Mouse (Mus musculus) heart, embryonic 10.5 days (tissue): ENCODE measurements around the gene Tspear. TPM values are rescaled to one million over a fixed set of nuclear protein-coding genes. Genes with fewer than 3 reads are reported as not detected.

Source experiments
- DNase-seq: peaks from one replicate; pipeline ENCODE4 v3.0.0-alpha.2; 2017; ENCODE audit warnings: low spot score
- H3K27ac ChIP-seq: fragments of 300-500 bp; sonication (generic); 2 replicates; pipeline ENCODE4 v1.5.1; 2016; ENCODE audit warnings: mild to moderate bottlenecking
- H3K27me3 ChIP-seq: fragments of 300-500 bp; sonication (generic); 2 replicates; pipeline ENCODE4 v1.6.1; 2016; ENCODE audit warnings: mild to moderate bottlenecking; ENCODE audit not compliant: poor library complexity, insufficient read depth, severe bottlenecking
- H3K36me3 ChIP-seq: fragments of 300-500 bp; sonication (generic); 2 replicates; pipeline ENCODE4 v1.6.1; 2016; ENCODE audit warnings: mild to moderate bottlenecking, moderate library complexity
- H3K4me1 ChIP-seq: fragments of 300-500 bp; sonication (generic); 2 replicates; pipeline ENCODE4 v1.6.1; 2016; ENCODE audit warnings: mild to moderate bottlenecking
- H3K4me3 ChIP-seq: fragments of 300-500 bp; sonication (generic); 2 replicates; pipeline ENCODE4 v1.5.1; 2016; ENCODE audit warnings: mild to moderate bottlenecking, moderate library complexity
- H3K9me3 ChIP-seq: fragments of 300-500 bp; sonication (generic); 2 replicates; pipeline ENCODE4 v1.6.1; 2016; ENCODE audit warnings: mild to moderate bottlenecking, moderate library complexity
- WGBS: fragments of 180-500 bp; shearing (Covaris S2); methylation state at CpG from one replicate; pipeline ENCODE4 v1.1.7; 2016; 5-methylcytosine and 5-hydroxymethylcytosine counted together
- polyA plus RNA-seq: library from polyadenylated mRNA; unstranded; fragments of >200 nt; fragmentation: Nextera tagmentation; extraction: Ambion mirVana; gene quantifications from 2 replicates; pipeline ENCODE4 v1.2.1, GENCODE M21; 2016

Gene Tspear
- polyA plus RNA-seq, 1 experiment from 2014 or later, result 0.38 TPM

- H3K9me3 ChIP-seq, result no peaks in the 10 kb centered on the region
- H3K36me3 ChIP-seq, result no peaks in the 10 kb centered on the region
- no peak overlapping the region for H3K27ac ChIP-seq
- WGBS, result 34% methylated on average over 11 of the region's 11 CpGs
- no peak for DNase-seq
- H3K4me1 ChIP-seq, result peaks cover 6% of the 10 kb centered on the region; the same call in 1 of the 2 replicates
- 0 out of 2 replicates have a peak, but pooled peaks cover 8% of the 10 kb centered on the region for H3K27me3 ChIP-seq
- peak overlapping the region; percentile 42 for H3K4me3 ChIP-seq
These were observed 178.4 kb downstream of the Tspear start for GRCm38 (mm10) chr10:77864762-77865143.

GRCm38 (mm10) chr10:77867546-77867945 lies 181.2 kb downstream of the Tspear start:
- no peak for DNase-seq

GRCm38 (mm10) chr10:77869651-77870050 lies 183.3 kb downstream of the Tspear start:
- Histone ChIP-seq H3K4me3 (no peak overlapping the region), H3K27ac (no peak overlapping the region), H3K27me3 (no peaks in the 10 kb centered on the region), H3K36me3 (no peaks in the 10 kb centered on the region), H3K9me3 (no peaks in the 10 kb centered on the region), H3K4me1 (peaks cover 4% of the 10 kb centered on the region; the same call in 1 of the 2 replicates)
- WGBS, result 78% methylated on average over 7 of the region's 7 CpGs
- no peak for DNase-seq

More at GRCm38 (mm10) chr10:77867546-77867945, 181.2 kb downstream of the Tspear start:
- no peak overlapping the region for H3K4me3 ChIP-seq
- H3K36me3 ChIP-seq, result no peaks in the 10 kb centered on the region
- no peaks in the 10 kb centered on the region for H3K9me3 ChIP-seq
- no peak overlapping the region for H3K27ac ChIP-seq
- peaks cover 6% of the 10 kb centered on the region; the same call in 1 of the 2 replicates for H3K4me1 ChIP-seq
- H3K27me3 ChIP-seq, result no peaks in the 10 kb centered on the region
- 0% methylated on average over 1 of the region's 1 CpGs for WGBS

- DNase-seq, result no peak
- WGBS, result 61% methylated on average over 6 of the region's 6 CpGs
- H3K9me3 ChIP-seq, result no peaks in the 10 kb centered on the region
These were observed 192.6 kb downstream of the Tspear start for GRCm38 (mm10) chr10:77878985-77879384.

GRCm38 (mm10) chr10:77880305-77880704 lies 193.9 kb downstream of the Tspear start:
- WGBS, result 67% methylated on average over 3 of the region's 3 CpGs
- Histone ChIP-seq H3K4me1 (no peaks in the 10 kb centered on the region), H3K4me3 (no peak overlapping the region), H3K9me3 (no peaks in the 10 kb centered on the region), H3K27me3 (no peaks in the 10 kb centered on the region; the same call in 1 of the 2 replicates), H3K36me3 (no peaks in the 10 kb centered on the region), H3K27ac (no peak overlapping the region)
- no peak for DNase-seq

More at GRCm38 (mm10) chr10:77878985-77879384, 192.6 kb downstream of the Tspear start:
- Histone ChIP-seq H3K36me3 (no peaks in the 10 kb centered on the region), H3K4me3 (no peak overlapping the region), H3K27me3 (no peaks in the 10 kb centered on the region; the same call in 1 of the 2 replicates), H3K27ac (no peak overlapping the region), H3K4me1 (no peaks in the 10 kb centered on the region)

GRCm38 (mm10) chr10:77882553-77882952 lies 196.2 kb downstream of the Tspear start:
- WGBS, result 79% methylated on average over 5 of the region's 5 CpGs
- H3K9me3 ChIP-seq, result no peaks in the 10 kb centered on the region
- no peak for DNase-seq
- no peak overlapping the region for H3K27ac ChIP-seq
- H3K4me1 ChIP-seq, result no peaks in the 10 kb centered on the region
- no peaks in the 10 kb centered on the region for H3K36me3 ChIP-seq
- H3K4me3 ChIP-seq, result no peak overlapping the region
- peaks cover 14% of the 10 kb centered on the region; the same call in 1 of the 2 replicates for H3K27me3 ChIP-seq

- H3K9me3 ChIP-seq, result peaks cover 5% of the 10 kb centered on the region
- no peak overlapping the region for H3K27ac ChIP-seq
- WGBS, result 44% methylated on average over 12 of the region's 12 CpGs
- no peak for DNase-seq
- no peaks in the 10 kb centered on the region for H3K36me3 ChIP-seq
- H3K27me3 ChIP-seq, result peaks cover 14% of the 10 kb centered on the region; the same call in 1 of the 2 replicates
- H3K4me3 ChIP-seq, result no peak overlapping the region
- H3K4me1 ChIP-seq, result no peaks in the 10 kb centered on the region
These were observed 199.8 kb downstream of the Tspear start for GRCm38 (mm10) chr10:77886007-77886747.

GRCm38 (mm10) chr10:77890987-77891565 lies 204.7 kb downstream of the Tspear start:
- Histone ChIP-seq H3K4me1 (peaks cover 12% of the 10 kb centered on the region; the same call in 1 of the 2 replicates), H3K27me3 (peaks cover 12% of the 10 kb centered on the region; the same call in 1 of the 2 replicates), H3K9me3 (peaks cover 5% of the 10 kb centered on the region), H3K36me3 (no peaks in the 10 kb centered on the region), H3K27ac (no peak overlapping the region), H3K4me3 (no peak overlapping the region)
- no peak for DNase-seq
- 81% methylated on average over 8 of the region's 8 CpGs for WGBS

GRCm38 (mm10) chr10:77895562-77895961 lies 209.2 kb downstream of the Tspear start:
- Histone ChIP-seq H3K4me3 (no peak overlapping the region), H3K36me3 (no peaks in the 10 kb centered on the region), H3K27me3 (peaks cover 7% of the 10 kb centered on the region), H3K27ac (0 out of 2 replicates have a peak overlapping the region, but pooled peaks have one; percentile 31), H3K9me3 (no peaks in the 10 kb centered on the region), H3K4me1 (peaks cover 20% of the 10 kb centered on the region; the same call in 1 of the 2 replicates)
- DNase-seq, result peak; percentile 82
- WGBS, result 33% methylated on average over 5 of the region's 5 CpGs

- H3K36me3 ChIP-seq, result 0 out of 2 replicates have a peak, but pooled peaks cover 3% of the 10 kb centered on the region
- 85% methylated on average over 7 of the region's 7 CpGs for WGBS
- H3K4me3 ChIP-seq, result no peak overlapping the region
- H3K27me3 ChIP-seq, result peaks cover 22% of the 10 kb centered on the region
- H3K4me1 ChIP-seq, result peaks cover 40% of the 10 kb centered on the region
- no peak overlapping the region for H3K27ac ChIP-seq
- DNase-seq, result no peak
- no peaks in the 10 kb centered on the region for H3K9me3 ChIP-seq
These were observed 213.8 kb downstream of the Tspear start for GRCm38 (mm10) chr10:77900126-77900525.

- DNase-seq, result no peak
- WGBS, result 81% methylated on average over 27 of the region's 27 CpGs
- peaks cover 22% of the 10 kb centered on the region for H3K27me3 ChIP-seq
- H3K27ac ChIP-seq, result no peak overlapping the region
- H3K36me3 ChIP-seq, result 0 out of 2 replicates have a peak, but pooled peaks cover 3% of the 10 kb centered on the region
- H3K9me3 ChIP-seq, result no peaks in the 10 kb centered on the region; the same call in 1 of the 2 replicates
- peak overlapping the region; percentile 77 for H3K4me3 ChIP-seq
- H3K4me1 ChIP-seq, result peaks cover 30% of the 10 kb centered on the region
These were observed 214.8 kb downstream of the Tspear start for GRCm38 (mm10) chr10:77900903-77901818.

- 3% methylated on average over 14 of the region's 14 CpGs for WGBS
- Histone ChIP-seq H3K27ac (peak overlapping the region; percentile 85), H3K4me3 (peak overlapping the region; percentile 77), H3K36me3 (0 out of 2 replicates have a peak, but pooled peaks cover 3% of the 10 kb centered on the region), H3K27me3 (peaks cover 22% of the 10 kb centered on the region), H3K4me1 (peaks cover 23% of the 10 kb centered on the region), H3K9me3 (no peaks in the 10 kb centered on the region; the same call in 1 of the 2 replicates)
- DNase-seq, result no peak
These were observed 215.5 kb downstream of the Tspear start for GRCm38 (mm10) chr10:77901871-77902210.
